Mouse (Mus musculus) brain, embryonic 14.5 days (tissue): ENCODE measurements around the gene Hsd3b7.

Experiments used
- CTCF ChIP-seq: fragments of 200-500 bp; IDR thresholded peaks from 2 replicates; pipeline ENCODE4 v1.5.1; 2012; ENCODE audit warnings: inconsistent platforms, mild to moderate bottlenecking, moderate library complexity, borderline replicate concordance; ENCODE audit not compliant: insufficient read depth, insufficient read length; ENCODE audit errors: extremely low read depth
- POLR2A ChIP-seq: fragments of 200-500 bp; IDR thresholded peaks from 2 replicates; pipeline ENCODE4 v1.6.1; 2012; ENCODE audit warnings: mild to moderate bottlenecking, inconsistent platforms, borderline replicate concordance; ENCODE audit not compliant: poor library complexity, insufficient read depth, insufficient read length, severe bottlenecking; ENCODE audit errors: extremely low read depth

DNA sequence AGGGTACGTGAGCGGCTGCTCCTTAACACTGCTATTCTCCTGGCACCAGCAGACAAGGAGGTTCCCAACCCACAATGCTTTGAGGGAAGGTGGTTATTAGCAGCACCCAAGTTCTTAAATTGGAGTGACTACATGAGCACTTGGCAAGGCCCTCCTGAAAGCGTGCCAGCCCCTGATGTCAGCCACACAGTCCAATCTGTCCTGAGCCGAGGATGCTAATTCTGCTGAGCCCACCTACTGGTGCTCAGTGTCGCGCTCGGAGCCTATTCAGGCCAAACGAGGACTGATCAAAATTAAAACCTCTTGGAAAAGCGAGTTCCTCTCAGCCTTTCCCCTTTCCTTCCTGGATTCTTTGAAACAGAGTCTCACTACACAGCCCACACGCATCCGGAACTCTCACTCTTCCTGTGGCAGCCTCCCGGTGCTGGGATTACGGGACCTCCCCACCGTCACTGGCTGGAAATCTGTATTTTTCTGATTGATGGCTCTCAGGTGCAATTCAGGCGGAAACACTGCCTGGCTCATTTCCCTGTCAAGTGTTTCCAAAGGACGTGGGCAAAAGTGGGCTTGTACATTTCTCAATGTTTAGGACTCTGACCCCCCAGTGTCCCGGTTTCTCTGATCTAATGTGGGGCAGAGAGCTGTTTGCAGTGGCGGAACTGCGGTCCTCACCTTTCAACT, 14.0 kb downstream of the Hsd3b7 start:
- TF ChIP-seq POLR2A (no peak), CTCF (no peak)
